Mouse (Mus musculus): ENCODE data around the gene Btla.

Btla gene

DNA sequence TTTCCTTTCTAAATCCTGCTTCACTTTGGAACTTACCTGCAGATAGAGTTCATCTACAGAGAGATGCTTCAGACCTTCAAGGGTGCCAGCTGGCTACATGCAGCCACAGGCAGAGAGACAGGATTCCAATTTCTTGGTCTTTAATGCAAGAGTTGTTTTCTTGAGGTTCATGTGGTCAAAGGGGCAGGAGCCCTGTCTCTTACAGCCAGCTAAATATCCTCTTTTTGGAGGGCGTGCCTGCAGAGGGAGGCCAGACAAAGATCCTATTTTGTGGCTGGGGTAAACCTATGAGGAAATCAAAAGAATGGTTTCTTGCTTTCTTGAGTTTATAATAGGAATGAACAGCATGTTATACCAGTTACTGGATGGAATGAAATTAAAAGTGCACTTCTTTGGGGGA, 33.5 kb downstream of the Btla start:
- DNase-seq (ENCODE audit: low read depth, low spot score), result no peak

DNA sequence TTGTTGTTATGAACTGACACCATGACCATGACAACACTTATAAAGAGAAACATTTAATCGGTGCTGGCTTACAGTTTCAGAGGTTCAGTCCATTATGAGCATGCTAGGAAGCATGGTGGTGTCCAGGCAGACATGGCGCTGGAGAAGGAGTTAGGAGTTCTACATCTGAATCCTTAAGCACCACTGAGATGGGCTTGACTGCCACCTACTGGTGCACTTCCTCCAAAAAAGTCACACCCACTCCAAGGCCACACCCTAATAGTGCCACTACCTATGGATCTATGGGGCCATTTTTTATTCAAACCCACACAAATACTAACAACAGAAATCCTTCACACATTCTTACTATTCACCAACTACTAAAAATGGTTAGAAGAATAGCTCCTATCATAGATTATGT, 35.5 kb downstream of the Btla start:
- no peak for DNase-seq (ENCODE audit: low read depth, low spot score)

DNA sequence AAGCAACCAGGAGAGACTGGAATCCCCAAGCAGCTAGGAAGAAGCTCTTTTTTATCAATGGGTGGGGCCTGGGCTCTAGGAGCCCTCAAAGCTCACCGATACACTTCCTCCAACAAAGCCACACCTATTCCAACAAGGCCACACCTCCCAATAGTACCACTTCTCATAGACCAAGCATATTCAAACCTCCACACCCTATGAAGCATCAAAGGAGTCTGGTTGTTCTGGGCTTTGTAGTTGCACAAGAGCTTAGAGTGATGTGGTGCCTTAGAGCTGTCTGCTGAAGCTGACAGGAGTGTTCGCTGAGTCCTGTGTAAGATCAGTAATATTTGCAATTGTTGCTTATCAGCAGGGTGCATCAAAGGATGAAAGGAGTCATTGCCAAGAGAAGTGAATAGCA, 37.2 kb downstream of the Btla start:
- DNase-seq (ENCODE audit: low read depth, low spot score), result no peak

DNA sequence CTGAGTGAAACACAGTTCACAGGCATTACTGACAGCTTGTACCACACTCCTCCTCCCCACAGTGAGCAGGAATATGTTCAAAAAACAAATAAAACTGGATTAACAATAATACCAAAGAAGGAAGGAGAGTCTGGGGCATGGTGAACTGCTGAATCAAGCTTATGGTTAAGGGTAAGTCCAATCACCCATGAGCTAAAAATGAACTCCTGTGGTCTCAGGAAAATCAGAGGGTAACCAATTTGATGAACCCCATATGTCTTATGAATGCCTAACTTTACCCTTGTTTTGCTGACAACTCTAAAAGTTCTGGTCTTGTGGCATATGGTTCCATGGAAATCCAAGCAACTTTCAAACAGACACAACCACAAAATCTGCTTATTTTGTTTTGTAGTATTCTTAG, 37.9 kb downstream of the Btla start:
- no peak for DNase-seq (ENCODE audit: low read depth, low spot score)

DNA sequence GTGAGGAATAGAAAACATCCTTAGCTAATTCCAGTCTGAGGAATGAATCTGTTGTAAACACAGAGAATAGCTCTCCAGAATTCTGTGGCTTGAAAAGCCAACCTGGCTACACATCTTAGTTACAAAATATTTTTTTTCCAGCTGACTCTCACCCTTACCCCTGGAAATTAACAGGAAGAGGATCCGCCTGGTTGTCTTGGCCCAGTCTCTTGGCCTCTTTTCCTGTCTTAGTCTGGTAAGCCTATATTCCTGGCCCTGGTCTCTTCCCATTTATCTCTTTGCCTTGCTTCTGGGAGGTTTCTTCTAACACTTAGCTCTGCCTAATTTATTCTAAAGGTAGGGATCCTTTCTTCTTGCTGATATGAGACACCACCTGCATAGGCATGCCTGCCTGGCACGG, 45.8 kb downstream of the Btla start:
- no peak for DNase-seq (ENCODE audit: low read depth, low spot score)

DNA sequence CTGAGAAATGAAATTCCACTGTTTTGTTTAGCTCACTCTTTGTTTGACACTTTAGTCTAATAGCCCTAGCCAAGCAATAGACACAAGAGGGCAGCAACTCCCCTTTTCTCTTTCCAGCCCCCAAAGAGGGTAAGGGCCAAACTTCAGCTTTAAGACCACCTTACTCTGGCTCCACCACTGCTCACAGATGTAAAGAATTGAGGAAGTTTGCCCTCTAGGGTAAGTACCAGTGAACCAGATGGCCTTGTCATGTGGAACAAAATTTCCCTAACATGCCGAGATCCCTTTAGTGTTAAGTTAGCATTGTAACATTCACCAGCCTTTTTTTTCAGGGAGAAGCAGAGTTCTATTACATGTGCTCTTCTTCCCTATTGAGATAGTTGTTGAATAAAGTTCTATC, 59.0 kb downstream of the Btla start:
- no peak for DNase-seq (ENCODE audit: low read depth, low spot score)

DNA sequence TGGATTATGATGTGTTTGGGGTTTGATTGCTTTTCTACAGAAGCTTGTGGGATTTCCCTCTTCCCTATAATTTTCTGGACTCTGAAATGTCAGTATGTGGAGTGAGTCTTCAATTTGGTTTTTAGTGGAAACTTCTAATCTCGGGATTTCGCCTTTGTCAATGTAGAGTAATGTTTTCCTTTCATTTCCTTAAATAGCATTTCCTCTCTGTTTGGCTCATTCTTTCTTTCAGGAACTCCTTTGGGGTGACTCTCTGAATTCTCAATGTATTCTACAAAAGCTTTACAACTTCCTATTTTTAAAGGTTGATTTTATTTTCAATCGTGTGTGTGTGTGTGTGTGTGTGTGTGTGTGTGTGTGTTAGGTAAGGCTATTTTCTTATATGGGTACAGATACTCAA, 73.7 kb downstream of the Btla start:
- DNase-seq (ENCODE audit: low read depth, low spot score), result no peak

Measured in retina, adult 2 months (tissue).